Mouse (Mus musculus) olfactory bulb, adult 2 months (tissue): Measurements from ENCODE around the gene Rcbtb2.

Source experiments
- CTCF ChIP-seq: fragments of 200-500 bp; IDR thresholded peaks from 2 replicates; pipeline ENCODE4 v1.5.1; 2012; ENCODE audit warnings: low read depth, mild to moderate bottlenecking, low read length, moderate library complexity; ENCODE audit not compliant: insufficient read depth
- POLR2A ChIP-seq: fragments of 200-500 bp; IDR thresholded peaks from 2 replicates; pipeline ENCODE4 v1.6.1; 2012; ENCODE audit warnings: mild to moderate bottlenecking, low read depth, low read length, moderate library complexity; ENCODE audit not compliant: insufficient read depth

DNA sequence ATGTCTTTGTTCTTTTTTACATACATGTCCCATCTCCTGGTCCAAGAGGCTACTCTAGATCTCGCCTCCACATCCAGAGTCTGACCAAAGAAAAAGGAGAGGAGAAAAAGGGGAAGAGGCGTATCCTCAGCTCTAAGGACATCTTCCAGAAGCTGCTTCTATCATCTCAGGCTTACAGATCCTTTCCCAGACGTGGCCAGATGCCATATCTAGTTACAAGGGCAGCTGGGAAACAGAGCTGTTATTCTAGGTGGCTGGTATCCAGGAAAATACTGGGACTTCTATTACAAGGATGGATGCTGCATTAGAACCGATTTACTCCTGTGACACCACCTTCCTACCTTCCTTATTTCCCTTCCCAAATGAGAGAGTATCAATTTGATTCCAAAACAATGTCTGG lies 9.9 kb downstream of the Rcbtb2 start:
- TF ChIP-seq POLR2A (no peak), CTCF (no peak)
